Mouse (Mus musculus) adrenal gland, postnatal 36 days (tissue): ENCODE data around the gene Atad2b. TPM values are rescaled to one million over a fixed set of nuclear protein-coding genes. Genes with fewer than 3 reads are reported as not detected.
"Not testable (repeated sequence)": the region's sequence is repeated elsewhere in the genome, so short reads cannot be mapped to it uniquely, and the experiment has no call there.

ENCODE experiments used
- DNase-seq, 2 experiments: peaks; one replicate each; pipeline ENCODE4 v3.0.0; 2021; ENCODE audit warnings: mixed read lengths in 1 of 2
- total RNA-seq, 2 experiments: library from RNA; stranded (reverse); gene quantifications; 2 replicates each; pipeline ENCODE4 v1.2.3; 2021

The Atad2b gene
- total RNA-seq, 2 experiments from 2014 or later: 26.4 to 30.6 TPM

- DNase-seq: not testable (repeated sequence)
Measured at GRCm38 (mm10) chr12:4910496-4910895, 6.7 kb upstream of the Atad2b start.

- DNase-seq: peak; percentile 38 to 43
Measured at GRCm38 (mm10) chr12:4911716-4912115, 5.4 kb upstream of the Atad2b start.

DNA sequence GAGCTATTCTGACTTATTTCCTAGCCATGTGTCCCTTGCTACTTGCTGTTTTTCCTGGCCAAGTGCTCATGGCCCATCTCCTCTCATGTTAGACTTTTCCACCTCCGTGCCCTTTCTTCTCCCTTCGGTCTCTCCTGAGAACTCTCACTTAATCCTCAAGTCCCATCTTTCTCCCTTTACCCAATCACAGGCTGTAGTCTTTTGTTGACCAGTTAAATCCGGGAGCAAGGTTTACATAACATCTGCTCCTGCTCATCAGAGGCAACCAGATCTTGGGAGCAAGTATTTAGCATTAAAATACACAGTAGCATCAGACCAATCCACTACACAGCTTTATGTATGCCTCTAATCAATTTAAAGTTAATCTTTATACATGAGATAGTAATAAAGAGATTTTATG is 2.7 kb upstream of the Atad2b start:
- DNase-seq: no peak

DNA sequence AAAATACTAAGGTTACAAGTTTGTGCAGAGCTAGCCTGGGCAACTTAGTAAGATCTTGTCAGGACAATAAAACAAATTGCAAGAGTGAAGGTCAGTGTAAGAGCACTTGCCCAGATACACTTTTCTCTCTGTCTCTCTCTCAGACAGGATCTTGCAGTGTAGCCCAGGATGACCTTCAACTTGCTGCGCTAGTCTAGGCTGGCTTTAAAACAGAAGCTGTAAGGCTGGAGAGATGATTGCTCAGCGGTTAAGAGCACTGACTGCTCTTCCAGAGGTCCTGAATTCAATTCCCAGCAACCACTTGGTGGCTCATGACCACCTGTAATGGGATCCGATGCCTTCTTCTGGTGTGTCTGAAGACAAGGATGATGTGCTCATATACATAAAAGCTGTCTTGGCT is 2.2 kb upstream of the Atad2b start:
- no peak for DNase-seq

GRCm38 (mm10) chr12:4917805-4918591 is 845 bp downstream of the Atad2b start:
- DNase-seq: peak; percentile 71 to 77

DNA sequence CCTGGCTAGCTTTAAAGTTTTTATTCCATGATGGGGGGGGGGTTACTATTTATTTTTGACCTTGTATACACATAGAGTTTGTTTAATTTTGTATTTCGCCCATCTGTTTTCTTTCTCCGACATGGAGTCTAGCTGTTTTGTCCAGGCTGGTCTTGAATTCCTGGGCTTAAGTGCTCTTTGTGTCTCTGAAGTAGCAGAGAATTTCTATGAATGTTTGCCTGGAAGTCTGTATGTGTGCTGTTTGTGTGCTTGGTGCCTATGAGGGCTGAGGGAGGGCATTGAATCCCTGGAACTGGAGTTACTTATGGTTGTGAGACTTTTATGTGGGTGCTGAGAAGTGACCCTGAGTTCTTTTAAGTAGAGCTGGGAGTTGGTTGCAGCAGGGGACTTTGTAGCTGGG is 11.0 kb downstream of the Atad2b start:
- DNase-seq: no peak

- no peak for DNase-seq
Measured at GRCm38 (mm10) chr12:4930820-4931548, 13.8 kb downstream of the Atad2b start.

- no peak for DNase-seq
Measured at GRCm38 (mm10) chr12:4952272-4952671, 35.1 kb downstream of the Atad2b start.

- peak; percentile 9 to 10 for DNase-seq
Measured at GRCm38 (mm10) chr12:4953156-4953555, 36.0 kb downstream of the Atad2b start.

DNA sequence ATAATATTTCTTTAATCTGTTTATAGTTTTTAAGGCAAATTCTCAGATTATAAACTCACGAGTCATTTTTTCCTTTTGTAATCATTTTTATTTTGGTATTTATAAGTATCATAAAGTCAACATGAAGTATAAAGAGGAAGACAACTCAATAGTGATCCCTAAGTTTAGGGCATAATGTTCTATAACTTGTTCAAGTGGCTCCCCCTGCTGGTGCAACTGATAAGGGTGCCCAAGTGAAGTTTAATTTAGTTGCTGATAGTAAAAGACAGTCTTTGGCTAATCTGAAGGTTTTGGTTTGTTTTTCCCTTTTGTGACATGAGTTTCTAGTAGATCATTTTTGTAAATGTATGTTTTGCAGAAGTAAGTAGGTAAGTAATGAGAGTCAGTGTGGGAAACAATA is 55.8 kb downstream of the Atad2b start:
- DNase-seq: peak; percentile 79 to 86

- DNase-seq: no peak
Measured at GRCm38 (mm10) chr12:4978324-4978723, 61.2 kb downstream of the Atad2b start.

DNA sequence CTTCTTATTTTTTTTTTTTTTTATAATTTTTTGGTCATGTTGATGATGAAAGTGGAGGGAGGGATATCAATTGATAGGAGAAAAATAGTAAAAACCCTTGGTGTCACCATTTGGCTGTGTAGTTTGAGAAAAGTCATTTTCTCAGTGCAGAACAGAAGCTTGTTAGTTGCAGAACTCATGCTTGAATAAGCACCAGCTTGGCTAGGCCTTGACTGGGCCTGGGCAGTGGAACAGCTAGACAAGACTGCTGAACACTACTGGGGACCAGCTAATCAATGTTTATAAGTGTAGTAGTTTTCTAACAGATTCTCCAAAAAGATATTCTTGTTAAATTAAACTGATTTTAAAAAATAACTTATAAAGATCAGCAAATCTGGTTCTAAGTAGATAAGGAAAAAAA is 79.8 kb downstream of the Atad2b start:
- DNase-seq: no peak

GRCm38 (mm10) chr12:5005338-5005737 is 88.2 kb downstream of the Atad2b start:
- no peak for DNase-seq

DNA sequence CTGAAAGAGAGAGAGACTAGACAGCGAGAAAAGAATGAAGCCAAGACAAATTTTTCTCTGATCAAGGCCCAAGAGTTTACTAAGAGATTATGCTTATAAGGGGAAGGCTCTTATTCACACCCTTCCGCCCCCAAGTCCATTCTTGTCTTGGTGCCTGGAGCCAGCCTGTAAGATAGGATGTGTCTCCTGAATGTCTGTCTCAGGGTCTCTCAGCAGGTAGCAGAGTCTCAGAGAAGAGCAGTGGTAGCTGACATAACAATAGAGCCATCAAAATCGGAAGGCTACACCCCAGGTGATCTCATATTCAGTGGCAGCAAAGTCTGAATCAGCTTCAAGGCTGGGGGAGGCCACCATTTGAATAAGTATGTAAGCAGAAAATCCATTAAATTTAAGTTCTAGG is 88.6 kb downstream of the Atad2b start:
- DNase-seq: not testable (repeated sequence)

DNA sequence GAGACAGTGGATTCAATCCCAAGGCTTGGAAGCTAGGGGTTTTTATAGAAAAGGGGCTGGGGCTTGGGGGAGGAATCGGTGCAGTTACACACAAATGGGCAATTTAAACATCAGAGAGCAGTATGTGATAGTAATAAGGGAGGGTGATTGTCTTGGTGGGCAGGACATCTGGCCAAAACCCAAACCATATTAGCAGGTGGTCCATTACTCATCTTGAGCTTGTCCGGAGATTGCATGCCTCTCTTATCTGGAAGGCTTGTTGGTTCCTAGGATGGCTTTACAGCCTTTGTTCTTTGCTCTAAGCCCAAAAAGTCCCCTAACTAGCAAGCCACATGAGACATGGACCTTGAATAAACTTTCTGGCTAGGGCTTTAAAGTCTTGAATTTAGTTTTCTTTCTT is 91.5 kb downstream of the Atad2b start:
- DNase-seq: not testable (repeated sequence)

DNA sequence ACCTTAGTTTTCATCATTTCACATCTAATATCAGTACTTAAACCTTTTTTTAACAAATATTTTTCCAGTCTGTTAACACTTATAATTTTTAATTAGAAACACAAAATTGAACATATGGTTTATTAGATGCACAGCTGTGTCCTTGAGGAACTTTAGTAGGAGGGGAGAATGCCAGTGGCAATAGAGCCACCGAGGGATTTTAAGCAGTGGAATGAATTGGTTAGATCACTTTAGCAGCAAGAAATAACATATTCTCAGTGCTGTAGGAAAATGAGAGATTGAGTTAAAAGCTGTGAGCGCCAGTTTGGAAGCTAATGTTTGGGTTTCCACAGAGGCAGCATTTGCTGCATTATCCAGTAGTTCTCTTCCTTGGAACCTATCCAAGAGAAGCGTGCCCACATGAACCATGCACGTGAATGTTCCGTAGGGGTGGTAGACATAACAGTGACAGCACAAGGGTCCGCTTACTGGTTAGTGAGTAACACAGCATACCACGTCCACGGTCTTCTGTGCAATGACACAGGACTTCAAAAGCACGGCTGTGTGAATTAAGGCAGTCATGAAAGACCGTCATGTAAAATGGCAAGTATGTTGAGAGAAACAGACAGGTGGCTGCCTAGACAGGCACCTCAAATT is 108.2 kb downstream of the Atad2b start:
- DNase-seq: no peak

DNA sequence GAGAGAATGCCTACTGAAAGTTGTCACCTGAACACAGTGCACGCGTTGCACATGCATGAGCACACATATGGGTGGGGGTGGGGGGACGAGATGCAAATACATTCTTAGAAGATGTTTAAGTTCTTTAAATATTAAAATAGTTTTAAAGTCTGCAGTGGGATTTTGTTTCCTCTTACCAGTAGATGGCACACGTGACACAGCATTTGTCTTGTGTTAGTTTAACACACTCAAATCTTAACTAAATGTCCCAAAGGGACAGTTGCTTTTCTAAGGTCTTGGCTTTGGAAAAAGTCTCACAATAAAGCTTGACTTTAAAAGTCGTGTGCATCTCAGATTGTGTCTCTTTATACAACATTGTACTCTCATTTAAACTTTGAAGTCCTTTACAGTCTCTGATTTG is 111.9 kb downstream of the Atad2b start:
- no peak for DNase-seq

DNA sequence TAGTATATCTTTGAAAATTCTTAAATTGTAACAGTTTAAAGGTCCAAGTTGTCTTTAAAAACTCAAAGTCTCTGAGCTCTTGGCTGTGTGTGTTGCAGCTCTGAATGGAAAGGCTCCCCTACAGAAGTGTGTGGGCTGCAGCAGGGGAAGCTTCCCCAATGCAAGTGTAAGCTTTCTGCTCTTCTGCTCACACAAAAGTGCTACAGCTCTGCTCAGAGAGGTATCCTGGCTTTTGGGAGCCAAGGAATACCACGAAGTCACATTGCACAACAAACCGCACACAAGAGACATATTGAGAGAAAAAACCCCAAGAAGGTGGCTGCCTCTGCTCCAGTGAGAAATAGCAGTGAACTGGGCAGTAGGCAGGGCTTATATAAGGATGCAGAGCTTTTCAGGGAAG is 120.9 kb downstream of the Atad2b start:
- no peak for DNase-seq

- no peak for DNase-seq
Measured at GRCm38 (mm10) chr12:5044141-5044540, 127.0 kb downstream of the Atad2b start.

GRCm38 (mm10) chr12:5048104-5048503 is 131.0 kb downstream of the Atad2b start:
- no peak for DNase-seq

GRCm38 (mm10) chr12:5067590-5067989 is 150.4 kb downstream of the Atad2b start:
- DNase-seq: no peak

DNA sequence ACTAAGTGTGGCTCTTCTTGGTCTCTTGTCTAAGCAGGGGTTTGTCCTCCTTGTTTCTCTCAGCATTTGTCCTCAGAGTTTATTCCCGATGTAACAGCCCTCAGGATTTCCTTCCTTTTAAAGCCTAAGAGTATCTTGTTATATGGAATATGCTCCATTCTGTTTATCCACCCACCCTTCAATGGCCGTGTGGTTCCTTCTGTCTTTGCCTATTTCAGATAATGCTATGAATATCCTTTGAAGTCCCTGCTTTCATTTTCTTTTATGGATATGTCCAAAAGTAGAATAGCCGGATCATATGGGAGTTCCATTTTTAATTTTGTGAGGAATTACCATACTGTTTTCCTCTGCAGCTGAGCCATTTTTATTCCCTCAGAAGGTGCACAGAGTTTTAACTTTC is 153.0 kb downstream of the Atad2b start:
- DNase-seq: no peak

DNA sequence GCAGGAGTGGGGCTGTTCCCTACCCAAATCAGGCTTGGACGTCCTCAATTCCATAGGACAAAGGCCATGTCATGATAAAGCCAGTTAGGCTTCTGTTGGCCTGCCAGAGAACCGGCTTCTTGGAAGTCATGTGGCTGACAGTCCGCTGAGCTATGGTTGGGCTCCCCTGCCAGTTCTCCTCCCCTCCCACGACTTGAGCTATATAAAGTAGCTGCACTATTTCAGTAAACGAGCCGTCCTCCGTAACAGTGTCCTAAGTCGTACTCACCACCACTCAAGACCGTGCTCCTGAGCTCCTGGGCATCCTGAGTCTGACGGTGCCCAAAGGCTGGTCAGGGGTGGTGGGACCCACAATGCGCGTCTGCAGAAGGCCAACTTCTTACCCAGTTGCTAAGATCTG is 156.0 kb downstream of the Atad2b start:
- no peak for DNase-seq
